Mouse (Mus musculus): ENCODE data around the gene Olfr1291-ps1. TPM values are rescaled to one million over a fixed set of nuclear protein-coding genes. Genes with fewer than 3 reads are reported as not detected.

The Olfr1291-ps1 gene
- polyA plus RNA-seq (2015; fragmentation: Nextera tagmentation; extraction: Ambion mirVana): not detected in 2 replicates

GRCm38 (mm10) chr2:111496880-111497279 is at the start of gene Olfr1291-ps1:
TSS of gene Olfr1291-ps1 (plus strand) at chr2:111497180.

GRCm38 (mm10) chr2:111448842-111449241 is 48.1 kb upstream of the Olfr1291-ps1 start, which contains the start of gene Olfr1287:
TSS of gene Olfr1287 (plus strand) at chr2:111449142.

GRCm38 (mm10) chr2:111473801-111474200 is 23.2 kb upstream of the Olfr1291-ps1 start, which contains the start of gene Olfr1288:
TSS of gene Olfr1288 (plus strand) at chr2:111474101.

GRCm38 (mm10) chr2:111480519-111480918 is 16.5 kb upstream of the Olfr1291-ps1 start, which contains the start of gene Olfr1289:
TSS of gene Olfr1289 (plus strand) at chr2:111480819.

GRCm38 (mm10) chr2:111493729-111494128 is 3.3 kb upstream of the Olfr1291-ps1 start, which contains the start of gene Olfr1290:
TSS of gene Olfr1290 (minus strand) at chr2:111493829.

GRCm38 (mm10) chr2:111524903-111525302 is 27.9 kb downstream of the Olfr1291-ps1 start, which contains the start of gene Olfr1293-ps:
TSS of gene Olfr1293-ps (plus strand) at chr2:111525203.

GRCm38 (mm10) chr2:111540191-111540590 is 43.2 kb downstream of the Olfr1291-ps1 start, which contains the start of gene Olfr1294:
TSS of gene Olfr1294 (minus strand) at chr2:111540291.

Other genes starting within 250 kb of the Olfr1291-ps1 start
- gene Olfr1276, start 242.7 kb upstream of the Olfr1291-ps1 start, polyA plus RNA-seq (2015; fragmentation: Nextera tagmentation; extraction: Ambion mirVana): not detected in 2 replicates
- not detected in 2 replicates for gene Olfr1277, start 223.1 kb upstream of the Olfr1291-ps1 start, polyA plus RNA-seq (2015; fragmentation: Nextera tagmentation; extraction: Ambion mirVana)
- not detected in 2 replicates for gene Olfr1278, start 207.0 kb upstream of the Olfr1291-ps1 start, polyA plus RNA-seq (2015; fragmentation: Nextera tagmentation; extraction: Ambion mirVana)
- gene Olfr1279, start 196.5 kb upstream of the Olfr1291-ps1 start, polyA plus RNA-seq (2015; fragmentation: Nextera tagmentation; extraction: Ambion mirVana): not detected in 2 replicates
- gene Olfr1280, start 183.2 kb upstream of the Olfr1291-ps1 start, polyA plus RNA-seq (2015; fragmentation: Nextera tagmentation; extraction: Ambion mirVana): not detected in 2 replicates
- gene Olfr1281, start 170.7 kb upstream of the Olfr1291-ps1 start, polyA plus RNA-seq (2015; fragmentation: Nextera tagmentation; extraction: Ambion mirVana): not detected in 2 replicates
- not detected in 2 replicates for gene Olfr1282, start 161.1 kb upstream of the Olfr1291-ps1 start, polyA plus RNA-seq (2015; fragmentation: Nextera tagmentation; extraction: Ambion mirVana)
- not detected in 2 replicates for gene Olfr1283, start 130.4 kb upstream of the Olfr1291-ps1 start, polyA plus RNA-seq (2015; fragmentation: Nextera tagmentation; extraction: Ambion mirVana)
- not detected in 2 replicates for gene Olfr1284, start 121.7 kb upstream of the Olfr1291-ps1 start, polyA plus RNA-seq (2015; fragmentation: Nextera tagmentation; extraction: Ambion mirVana)
- gene Olfr1286, start 74.1 kb upstream of the Olfr1291-ps1 start, polyA plus RNA-seq (2015; fragmentation: Nextera tagmentation; extraction: Ambion mirVana): not detected in 2 replicates
- not detected in 2 replicates for gene Olfr1287, start 48.0 kb upstream of the Olfr1291-ps1 start, polyA plus RNA-seq (2015; fragmentation: Nextera tagmentation; extraction: Ambion mirVana)
- not detected in 2 replicates for gene Olfr1288, start 23.1 kb upstream of the Olfr1291-ps1 start, polyA plus RNA-seq (2015; fragmentation: Nextera tagmentation; extraction: Ambion mirVana)
- gene Olfr1289, start 16.4 kb upstream of the Olfr1291-ps1 start, polyA plus RNA-seq (2015; fragmentation: Nextera tagmentation; extraction: Ambion mirVana): not detected in 2 replicates
- gene Olfr1290, start 3.4 kb upstream of the Olfr1291-ps1 start, polyA plus RNA-seq (2015; fragmentation: Nextera tagmentation; extraction: Ambion mirVana): not detected in 2 replicates
- not detected in 2 replicates for gene Olfr1293-ps, start 28.0 kb downstream of the Olfr1291-ps1 start, polyA plus RNA-seq (2015; fragmentation: Nextera tagmentation; extraction: Ambion mirVana)
- not detected in 2 replicates for gene Olfr1294, start 43.1 kb downstream of the Olfr1291-ps1 start, polyA plus RNA-seq (2015; fragmentation: Nextera tagmentation; extraction: Ambion mirVana)
- not detected in 2 replicates for gene Olfr1295, start 72.5 kb downstream of the Olfr1291-ps1 start, polyA plus RNA-seq (2015; fragmentation: Nextera tagmentation; extraction: Ambion mirVana)
- not detected in 2 replicates for gene Olfr1297, start 129.3 kb downstream of the Olfr1291-ps1 start, polyA plus RNA-seq (2015; fragmentation: Nextera tagmentation; extraction: Ambion mirVana)
- gene Olfr1298, start 152.0 kb downstream of the Olfr1291-ps1 start, polyA plus RNA-seq (2015; fragmentation: Nextera tagmentation; extraction: Ambion mirVana): not detected in 2 replicates
- not detected in 2 replicates for gene Olfr1299, start 164.2 kb downstream of the Olfr1291-ps1 start, polyA plus RNA-seq (2015; fragmentation: Nextera tagmentation; extraction: Ambion mirVana)